Mouse (Mus musculus) retina, postnatal 1 day (tissue): ENCODE measurements around the gene Zfp687.
A peak's percentile ranks its signal among the peaks of the same experiment; 100 is the strongest.

ENCODE experiments used
- DNase-seq: peaks from one replicate; pipeline ENCODE4 v3.0.0-alpha.2; 2012

The Zfp687 gene

DNA sequence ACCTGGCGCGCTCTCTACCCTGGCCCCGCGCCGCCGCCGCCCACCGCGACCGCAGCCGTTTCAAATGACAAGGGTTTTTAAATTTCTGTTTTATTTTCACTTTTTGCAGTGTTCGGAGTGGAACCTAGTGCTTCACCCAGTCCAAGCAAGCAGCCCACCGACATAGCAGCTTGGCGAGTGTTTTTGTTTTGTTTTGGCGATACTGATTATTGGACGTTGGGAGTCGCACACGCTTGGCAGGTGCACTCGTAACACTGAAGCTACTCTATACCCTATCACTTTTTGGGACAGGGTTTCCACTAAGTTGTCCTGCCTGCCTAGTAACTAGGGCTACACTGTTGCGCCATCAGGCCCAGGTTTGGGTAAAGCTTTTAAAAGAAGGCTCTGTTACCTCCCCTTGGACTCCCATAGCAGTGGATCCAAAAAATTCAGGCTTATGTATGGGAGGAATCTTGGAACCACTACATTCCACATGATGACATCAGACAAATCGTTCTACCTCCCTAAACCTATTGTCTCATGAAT lies 1.3 kb upstream of the Zfp687 start:
- no peak for DNase-seq

DNA sequence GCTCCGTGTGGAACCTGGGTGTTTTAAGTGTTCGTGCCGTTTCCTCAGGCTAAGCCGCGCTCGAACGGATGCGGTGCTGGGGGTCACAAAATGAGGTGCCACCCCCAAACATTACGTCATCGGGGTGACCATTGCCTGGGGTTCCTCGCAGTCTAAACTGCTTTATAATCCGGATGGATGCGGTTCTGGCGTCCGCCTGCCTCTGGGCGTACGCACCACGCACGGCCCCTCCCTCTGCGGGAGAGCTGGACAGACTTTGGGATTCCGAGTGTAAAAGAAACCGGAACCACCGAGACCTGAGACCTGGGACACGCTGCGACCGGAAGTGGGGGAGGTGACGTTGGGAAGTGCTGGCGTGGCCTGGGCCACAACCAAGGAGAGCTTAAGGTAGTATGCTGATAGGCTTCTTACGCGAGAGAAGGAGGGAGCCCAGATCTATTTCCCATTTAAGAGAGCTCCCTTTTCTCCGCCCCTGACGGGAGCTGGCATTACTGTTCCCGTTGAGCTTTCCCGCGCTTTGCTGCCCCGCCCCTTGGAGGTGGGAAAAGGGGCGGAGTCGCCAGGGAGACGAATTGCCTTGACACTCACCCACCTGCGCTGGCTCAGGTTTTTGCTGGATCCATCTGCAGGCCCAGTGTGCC lies 763 bp upstream of the Zfp687 start:
- peak; percentile 94 for DNase-seq

DNA sequence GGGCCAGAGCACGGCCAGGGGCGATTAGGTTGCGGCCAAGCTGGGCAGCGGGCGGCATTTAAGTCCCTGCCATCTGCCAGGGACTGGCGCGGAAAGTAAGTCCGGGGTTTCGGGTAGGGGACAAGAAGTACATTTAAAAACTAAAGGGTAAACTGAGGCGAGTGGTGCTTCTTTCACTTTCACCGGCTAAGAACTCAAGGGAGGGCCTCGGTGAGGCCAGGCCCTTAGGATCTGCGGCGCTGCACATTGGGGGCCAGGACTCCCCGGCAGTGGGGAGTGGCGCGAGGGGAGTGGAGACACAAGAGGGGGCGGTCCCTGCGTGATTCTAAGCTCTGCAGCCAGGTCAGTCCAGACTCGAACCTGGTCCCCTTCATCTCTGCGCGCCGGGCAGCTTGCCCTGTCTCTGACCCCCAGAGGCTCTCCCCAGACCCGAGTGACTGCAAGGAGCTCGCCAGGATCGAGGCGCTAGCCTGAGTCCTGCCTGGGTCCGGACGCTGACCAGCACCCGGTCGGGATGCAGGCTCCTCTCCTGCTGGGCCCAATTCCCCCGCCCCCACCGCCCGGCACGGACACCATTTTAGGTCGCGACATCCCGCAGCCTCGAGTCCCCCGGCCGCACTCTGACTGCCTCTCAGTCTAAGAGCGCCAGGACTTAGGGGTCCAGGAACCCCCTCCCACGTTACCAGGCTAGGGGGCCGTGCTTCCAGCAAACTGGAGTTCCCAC lies 658 bp downstream of the Zfp687 start:
- peak; percentile 64 for DNase-seq

DNA sequence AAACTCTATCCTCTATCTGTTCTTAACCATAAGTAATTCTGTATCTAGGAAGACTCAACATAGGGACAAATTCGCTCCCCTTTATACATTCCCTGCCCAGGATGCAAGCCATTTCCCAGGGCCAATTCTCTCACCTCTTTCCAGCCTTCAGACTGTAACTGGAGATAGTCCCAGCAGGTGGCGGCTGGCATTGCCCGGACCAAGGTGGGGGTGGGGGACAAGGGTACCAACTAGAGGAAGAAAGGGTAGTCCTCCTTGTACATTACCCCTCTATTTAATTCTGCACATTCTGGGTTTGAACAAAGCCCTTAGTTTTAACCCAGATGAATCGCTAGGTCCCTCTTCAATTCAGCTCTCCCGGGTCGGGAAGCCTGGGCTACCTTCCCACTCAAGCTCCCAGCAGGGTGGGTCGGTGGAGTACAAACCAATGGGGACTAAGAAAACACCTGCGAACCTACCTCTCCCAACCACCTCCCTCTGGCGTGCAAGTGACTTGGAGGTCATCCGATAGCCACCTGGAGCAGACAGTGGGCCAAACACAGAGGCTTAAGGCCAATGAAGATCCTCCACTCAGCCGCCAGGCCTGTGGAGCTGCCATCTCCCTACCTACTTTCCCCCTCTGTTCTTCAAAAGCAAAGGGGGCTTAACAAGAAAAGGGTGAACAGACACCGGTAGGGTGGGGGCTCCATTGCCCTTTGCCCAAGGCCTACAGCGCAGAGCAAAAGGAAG lies 1.4 kb downstream of the Zfp687 start:
- peak; percentile 10 for DNase-seq

DNA sequence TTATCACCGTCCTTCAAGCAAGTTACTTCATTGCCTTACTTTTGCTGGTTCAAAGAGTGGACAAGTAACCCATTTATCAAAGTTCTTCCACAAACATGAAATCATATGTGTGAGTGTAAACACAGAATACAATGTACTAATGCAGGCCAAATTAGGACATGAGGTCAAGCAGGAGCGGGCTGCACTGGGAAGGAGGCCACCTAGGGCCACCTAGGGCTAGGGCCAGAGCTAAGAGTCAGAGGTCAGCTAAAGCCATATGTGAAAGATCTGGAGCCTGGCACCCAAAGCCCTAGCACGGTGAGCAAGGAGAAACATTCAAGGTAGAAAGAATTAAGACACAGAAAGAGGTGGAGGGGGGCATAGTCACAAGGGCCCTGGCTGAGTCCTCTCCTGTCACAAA lies 2.3 kb downstream of the Zfp687 start:
- no peak for DNase-seq

DNA sequence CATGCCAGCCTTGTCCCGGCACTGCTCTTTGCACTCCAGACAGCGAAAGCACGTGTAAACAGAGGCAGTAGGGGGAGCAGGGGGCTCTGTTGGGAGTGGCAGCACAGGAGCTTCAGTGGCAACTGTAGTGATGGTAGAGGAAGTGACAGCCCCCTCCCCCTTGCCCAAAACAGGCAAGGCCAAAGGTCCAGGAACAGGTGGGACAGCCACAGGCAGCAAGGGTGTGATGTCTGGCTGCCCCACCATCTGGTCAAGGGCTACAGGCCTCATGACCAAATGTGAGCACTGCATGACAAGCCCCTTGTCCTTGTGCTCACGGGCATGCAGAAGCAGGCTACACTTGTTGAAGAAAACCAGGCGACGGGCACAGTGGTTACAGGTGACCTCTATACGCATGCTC lies 4.9 kb downstream of the Zfp687 start:
- no peak for DNase-seq

DNA sequence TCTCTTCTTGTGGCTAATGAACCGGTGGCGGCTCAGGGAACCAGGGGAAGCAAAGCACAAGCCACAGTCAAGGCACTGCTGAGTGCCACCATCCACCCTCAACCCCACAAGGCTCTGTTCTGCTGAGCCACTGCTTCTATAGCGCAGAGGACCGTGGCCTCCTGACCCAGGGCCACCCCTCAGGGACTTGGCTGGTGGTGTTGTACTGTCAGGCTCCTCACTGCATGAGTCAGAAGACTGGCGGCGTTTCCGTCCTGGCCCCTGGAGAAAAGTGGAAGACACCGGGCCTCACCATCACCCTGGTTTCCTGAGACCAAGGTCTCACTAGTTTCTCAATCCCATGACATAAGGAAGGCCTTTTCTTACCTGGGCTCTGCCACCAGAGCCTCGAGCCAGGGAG lies 7.5 kb downstream of the Zfp687 start:
- DNase-seq: no peak

DNA sequence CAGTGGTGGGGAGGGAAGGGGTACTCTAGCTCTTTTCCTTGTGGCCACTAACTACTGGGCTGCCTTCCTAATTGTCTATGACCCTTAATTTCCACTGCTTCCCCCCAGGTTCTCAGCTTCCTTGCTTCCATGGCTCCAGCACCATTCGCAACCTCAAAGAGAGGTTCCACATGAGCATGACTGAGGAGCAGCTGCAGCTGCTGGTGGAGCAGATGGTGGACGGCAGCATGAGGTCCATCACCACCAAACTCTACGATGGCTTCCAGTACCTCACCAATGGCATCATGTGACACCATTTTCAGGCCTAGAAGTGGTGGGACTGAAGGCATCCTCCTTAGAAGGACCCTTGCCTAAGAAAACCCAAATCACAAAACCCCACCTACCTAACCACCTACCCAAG lies 9.6 kb downstream of the Zfp687 start:
- DNase-seq: no peak

DNA sequence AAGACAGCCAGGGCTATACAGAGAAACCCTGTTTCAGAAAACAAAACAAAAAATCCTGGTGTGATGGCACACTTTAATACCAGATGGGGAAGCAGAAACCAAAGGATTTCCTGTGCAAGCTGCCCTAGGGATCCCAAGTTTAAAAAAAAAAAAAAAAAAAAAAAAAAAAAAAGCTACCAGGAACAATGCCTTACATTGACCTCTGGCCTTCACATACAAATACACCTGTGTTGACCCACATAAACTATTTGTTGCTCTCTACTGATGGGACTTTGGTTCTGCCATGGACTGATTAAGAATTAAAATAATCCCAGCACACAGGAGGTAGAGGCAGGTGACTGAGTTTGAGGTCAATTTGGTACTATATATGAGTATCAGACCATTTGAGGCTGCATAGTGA lies 12.0 kb downstream of the Zfp687 start:
- DNase-seq: no peak

DNA sequence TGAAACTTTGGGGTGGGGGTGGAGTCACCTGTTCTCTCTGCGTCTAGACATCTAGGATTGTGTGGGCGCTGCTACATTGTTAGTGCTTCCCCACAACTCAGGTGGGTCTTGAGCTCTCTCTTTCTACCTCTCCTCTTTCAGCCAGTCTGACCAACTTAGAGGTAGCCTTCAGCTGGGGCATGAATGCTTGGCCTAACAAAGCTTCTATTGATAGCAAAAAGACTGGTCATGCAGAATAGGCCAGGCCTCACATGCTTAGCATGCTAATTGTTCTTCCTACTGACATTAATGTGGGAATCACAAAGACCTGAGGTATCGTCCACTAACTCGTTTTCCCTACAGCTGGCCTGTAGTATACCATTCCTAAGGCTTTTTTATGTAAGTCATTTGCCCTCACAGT lies 12.7 kb downstream of the Zfp687 start:
- peak; percentile 50 for DNase-seq

DNA sequence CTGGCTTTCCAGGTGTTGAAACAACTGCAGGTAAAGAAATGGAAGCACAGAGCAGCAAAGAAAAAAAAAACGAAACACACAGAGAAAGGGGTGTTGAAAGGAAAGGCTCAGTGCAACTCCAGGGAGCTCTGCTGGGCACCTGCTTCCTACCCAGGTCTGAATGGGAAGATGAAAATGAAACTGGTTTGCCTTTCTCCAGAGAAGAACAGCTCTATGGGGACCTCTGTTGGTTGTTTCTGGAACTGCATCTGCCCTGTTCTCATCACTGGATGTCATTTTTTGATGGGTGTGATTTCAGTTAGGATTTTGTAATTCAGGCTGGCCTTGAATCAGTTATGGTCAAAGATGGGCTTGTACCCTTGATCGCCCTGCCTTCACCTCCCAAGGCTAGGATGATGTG lies 18.3 kb downstream of the Zfp687 start:
- DNase-seq: peak; percentile 83

DNA sequence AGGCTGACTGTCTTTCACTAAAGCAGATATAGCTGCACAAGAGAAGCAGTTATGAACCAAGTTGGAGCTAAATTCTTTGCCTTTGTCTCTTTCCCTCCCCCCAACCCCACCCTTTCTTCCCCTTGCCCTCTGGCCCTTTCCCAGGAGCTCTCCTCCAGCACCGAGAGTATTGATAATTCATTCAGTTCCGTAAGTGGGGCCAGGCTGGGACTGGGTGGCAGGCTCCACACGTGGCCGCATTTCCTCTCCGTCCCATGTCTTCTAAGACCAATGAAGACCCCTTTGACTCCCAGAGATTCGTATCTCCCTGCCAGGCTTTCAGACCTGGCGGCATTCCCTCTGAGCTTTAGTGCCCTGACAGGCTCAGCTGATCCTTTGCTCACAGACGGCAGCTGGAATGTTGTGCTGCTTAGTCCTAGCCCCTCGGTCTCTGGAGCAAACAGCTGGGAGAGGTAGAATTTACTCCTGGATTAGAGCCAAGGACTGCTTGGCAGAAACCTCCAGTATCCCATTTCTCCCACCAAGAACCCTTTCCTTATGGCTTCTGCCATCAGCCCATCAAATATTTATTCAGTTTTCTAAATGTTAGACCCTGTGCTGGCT lies 26.0 kb downstream of the Zfp687 start:
- DNase-seq: no peak

DNA sequence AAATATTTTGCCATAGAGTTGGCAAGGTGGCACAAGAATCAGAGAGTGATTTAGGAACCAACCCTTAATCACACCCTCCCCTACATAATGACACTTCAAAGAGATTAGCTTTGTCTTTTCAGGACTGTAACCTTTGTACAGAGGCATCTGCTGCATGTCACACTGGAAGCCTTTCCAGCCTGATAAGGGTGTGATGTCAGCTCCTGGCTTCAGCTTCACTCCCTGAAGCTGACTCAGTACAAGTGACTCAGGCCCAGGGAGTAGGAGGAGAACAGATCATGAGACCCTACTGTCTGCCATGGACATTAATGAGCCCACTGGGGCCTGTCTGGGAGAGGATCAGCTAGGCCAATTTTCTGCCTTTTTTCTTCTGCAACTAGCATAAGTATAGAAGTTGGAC lies 27.7 kb downstream of the Zfp687 start:
- DNase-seq: no peak

DNA sequence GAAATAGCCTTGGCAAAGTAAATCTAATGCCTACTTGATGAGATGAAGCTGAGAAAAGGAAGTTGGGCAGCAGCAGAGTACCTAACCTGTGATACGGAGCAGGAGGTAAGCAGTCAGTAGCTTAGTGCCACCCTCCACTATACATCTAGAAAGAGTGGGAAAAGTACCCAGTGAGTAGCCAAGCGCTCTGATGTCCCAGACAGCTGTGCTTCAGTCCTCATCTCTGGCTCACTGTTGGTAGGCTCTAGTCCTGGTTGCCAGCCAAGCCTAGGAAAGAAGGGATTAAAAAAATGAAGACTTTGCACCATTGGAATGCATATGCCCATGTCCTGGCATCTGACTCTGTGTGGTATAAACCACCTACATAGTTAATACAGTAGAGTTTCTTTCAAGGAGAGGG lies 29.7 kb downstream of the Zfp687 start:
- no peak for DNase-seq

DNA sequence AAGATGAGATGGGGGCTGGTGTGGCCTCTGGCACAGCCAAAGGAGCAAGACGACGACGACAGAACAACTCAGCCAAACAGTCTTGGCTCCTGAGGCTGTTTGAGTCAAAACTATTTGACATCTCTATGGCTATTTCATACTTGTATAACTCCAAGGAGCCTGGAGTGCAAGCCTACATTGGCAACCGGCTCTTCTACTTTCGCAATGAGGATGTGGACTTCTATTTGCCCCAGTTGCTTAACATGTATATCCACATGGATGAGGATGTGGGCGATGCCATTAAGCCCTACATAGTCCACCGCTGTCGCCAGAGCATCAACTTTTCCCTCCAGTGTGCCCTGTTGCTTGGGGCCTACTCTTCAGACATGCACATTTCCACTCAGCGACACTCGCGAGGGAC lies 30.9 kb downstream of the Zfp687 start:
- no peak for DNase-seq

DNA sequence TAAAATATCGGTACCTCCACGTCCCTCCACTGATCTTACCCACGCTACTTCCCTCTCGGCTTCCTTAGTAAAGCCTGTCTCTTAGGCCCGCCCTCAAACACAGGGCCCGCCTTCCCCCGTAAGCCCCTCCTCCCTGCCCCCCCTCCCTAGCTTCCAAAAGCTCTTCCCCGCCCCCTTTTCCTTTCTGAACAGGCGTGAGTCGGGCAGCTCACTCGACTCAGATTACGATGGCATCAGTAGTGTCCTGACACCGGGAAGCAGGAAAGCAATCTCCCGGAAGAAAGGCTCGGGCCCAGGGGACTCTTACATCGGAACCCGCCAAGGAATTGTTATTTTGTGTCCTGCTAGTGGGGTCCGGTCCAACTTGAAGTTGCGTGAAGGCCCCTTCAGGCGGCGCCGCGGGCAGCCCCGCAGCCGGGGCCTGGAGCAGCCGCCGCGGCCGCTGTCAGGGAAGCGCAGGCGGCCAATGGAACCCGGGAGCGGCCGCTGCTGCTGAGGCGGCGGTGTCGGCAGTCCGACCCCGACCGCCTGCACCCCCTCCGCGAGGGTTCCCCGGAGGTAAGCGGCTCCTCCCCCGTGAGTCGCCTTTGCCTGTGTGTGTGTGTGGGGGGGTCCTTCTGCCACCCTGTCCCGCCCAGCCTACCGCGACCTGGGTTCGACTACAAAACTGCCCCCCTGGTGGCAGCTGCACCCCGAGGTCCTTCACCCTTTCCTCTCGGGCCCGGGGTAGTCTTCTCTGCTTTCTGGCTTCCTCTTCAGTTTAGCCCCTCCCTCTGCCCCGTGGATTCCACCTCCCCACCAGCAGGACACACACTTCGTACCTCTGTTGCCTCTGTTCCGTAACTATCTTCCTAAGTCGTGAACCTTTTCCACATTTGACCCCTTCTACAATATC lies 40.5 kb downstream of the Zfp687 start, which contains the start of gene Pi4kb:
Gene Pi4kb (plus strand): TSS at position 204 of the 895 bp plus-strand sequence.
- peak; percentile 97 for DNase-seq

DNA sequence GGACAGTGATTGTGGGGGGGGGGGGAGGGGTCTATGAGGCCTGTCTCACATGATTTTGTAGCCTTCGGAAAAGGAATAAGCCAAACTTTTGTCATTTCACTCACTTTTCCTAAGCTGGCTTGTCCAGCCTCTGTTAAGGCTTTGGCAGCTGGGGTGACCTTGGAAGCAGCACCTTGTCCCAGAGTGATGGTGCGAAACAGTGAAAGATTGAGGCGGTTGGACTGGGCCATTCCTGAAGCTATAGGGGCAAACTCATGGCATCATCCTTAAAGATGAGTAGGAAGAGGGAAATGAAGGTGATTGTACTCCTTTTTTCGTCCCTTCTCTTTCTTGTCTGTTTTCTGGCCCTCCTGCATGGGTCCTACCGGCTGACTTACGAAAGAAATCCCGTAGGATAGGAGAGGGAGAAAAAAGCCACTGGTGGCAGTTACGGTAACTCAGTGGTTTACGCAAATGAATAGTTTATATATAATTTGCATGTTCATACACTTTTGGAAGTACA lies 41.2 kb downstream of the Zfp687 start:
- DNase-seq: no peak

DNA sequence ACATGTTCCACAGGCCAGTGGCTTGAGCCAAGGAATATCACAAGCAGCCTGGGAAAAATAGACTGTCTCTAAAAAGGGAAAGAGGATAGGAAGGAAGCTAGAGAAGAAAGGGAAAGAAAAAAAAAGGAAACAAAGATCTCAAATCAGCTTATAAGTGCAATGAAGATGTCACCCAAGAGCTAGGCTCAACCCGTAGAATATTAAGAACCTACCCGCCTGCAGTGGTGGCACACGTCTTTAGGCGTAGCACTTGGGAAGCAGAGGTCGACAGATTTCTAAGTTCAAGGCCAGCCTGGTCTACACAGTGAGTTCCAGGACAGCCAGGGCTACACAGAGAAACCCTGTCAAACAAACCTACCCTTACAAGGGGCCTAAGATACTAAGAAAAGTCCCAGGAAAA lies 41.6 kb downstream of the Zfp687 start:
- DNase-seq: no peak

DNA sequence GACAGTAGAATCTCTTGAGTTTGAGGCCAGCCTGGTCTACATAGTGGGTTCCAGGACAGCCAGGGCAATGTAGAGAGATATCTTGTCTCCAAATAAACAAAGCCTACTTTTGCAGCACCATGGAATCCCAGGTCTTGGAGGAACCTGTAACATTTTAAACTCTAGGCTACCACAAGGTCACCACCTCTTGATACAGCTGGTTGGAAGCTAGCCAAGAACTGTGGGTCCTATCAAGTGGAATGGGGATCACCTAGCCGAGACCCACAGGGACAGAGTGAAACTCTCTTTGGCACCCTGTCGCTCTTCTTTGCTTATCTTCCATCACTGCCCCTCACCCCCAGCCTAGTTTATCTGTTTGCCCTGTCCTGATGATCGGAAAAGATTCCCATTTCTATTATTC lies 42.7 kb downstream of the Zfp687 start:
- DNase-seq: no peak

DNA sequence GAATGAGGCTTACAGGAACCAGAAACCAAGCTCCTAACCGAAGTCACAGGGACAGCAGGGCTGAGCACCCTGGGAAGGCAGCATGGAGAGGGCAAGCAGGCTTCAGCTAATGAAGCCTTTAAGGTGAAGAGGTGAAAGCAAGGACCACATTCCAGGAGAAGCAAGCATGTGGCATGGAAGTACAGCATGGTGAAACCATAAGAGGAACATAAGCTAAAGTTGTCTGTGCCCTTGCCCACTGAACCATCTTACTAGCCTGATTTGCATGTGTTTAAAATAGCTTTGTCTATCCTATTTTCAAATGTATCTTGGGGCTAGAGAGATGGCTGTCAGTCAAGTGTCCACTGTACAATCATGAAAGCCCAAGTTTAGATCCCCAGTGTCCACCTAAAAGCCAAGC lies 49.4 kb downstream of the Zfp687 start:
- no peak for DNase-seq

DNA sequence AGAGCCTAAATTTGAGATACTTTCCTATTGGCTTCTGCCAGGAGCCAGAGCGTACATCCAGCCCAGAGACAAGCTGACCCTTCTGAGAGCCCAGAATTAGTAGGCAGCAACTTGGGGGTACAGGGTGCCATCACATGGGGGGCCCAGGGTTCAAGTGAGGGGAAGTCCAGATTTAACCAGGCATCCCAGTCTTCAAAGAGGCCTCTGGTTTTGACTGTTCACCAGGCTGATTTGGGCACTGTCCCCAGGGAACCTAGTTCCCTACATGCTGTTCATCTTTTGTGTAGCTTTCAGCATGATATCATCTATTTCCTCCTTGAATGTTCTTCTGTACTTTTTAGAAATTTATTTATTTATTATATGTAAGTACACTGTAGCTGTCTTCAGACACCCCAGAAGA lies 50.3 kb downstream of the Zfp687 start:
- DNase-seq: no peak

DNA sequence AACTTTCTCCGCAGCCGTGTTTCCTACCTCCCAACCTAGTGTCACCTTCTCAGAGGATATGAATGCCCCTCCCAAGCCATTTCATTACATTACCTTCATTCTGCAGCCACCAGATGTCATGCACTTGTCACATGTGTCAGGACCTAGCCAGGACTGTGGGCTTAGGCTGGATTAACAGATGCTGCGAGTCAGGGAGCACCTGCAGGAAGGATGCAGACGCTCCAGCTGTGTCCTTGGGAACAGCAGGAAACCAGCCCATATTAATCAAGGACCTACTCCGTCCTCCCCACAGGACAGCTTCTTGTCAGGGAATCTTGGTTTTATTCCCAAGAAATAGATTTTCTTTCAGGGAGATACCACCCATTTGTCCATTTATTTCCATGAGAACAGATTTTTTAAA lies 54.9 kb downstream of the Zfp687 start:
- DNase-seq: no peak
